Mouse (Mus musculus) ES-Bruce4 (cell line): ENCODE results near the gene Nutf2. TPM values are rescaled to one million over a fixed set of nuclear protein-coding genes. Genes with fewer than 3 reads are reported as not detected.

ENCODE experiments used
- H3K27ac ChIP-seq: 2 replicates; pipeline ENCODE4 v1.5.1; 2012; ENCODE audit warnings: low read length, inconsistent platforms; ENCODE audit not compliant: insufficient read depth
- H3K27me3 ChIP-seq: 2 replicates; pipeline ENCODE4 v1.6.1; 2012; ENCODE audit warnings: mild to moderate bottlenecking, low read length, inconsistent platforms; ENCODE audit not compliant: control insufficient read depth, poor library complexity, insufficient read depth, severe bottlenecking
- H3K36me3 ChIP-seq: 2 replicates; pipeline ENCODE4 v1.6.1; 2012; ENCODE audit warnings: inconsistent platforms, mild to moderate bottlenecking, low read length, moderate library complexity; ENCODE audit not compliant: control insufficient read depth, poor library complexity, insufficient read depth, severe bottlenecking
- H3K4me1 ChIP-seq: one replicate; pipeline ENCODE4 v1.8.1; 2011; ENCODE audit warnings: low read length; ENCODE audit not compliant: control insufficient read depth, insufficient read depth
- H3K4me3 ChIP-seq: 2 replicates; pipeline ENCODE4 v1.5.1; 2011; ENCODE audit warnings: low read depth, mild to moderate bottlenecking, low read length
- H3K9ac ChIP-seq: 2 replicates; pipeline ENCODE4 v1.6.1; 2012; ENCODE audit warnings: low read depth, mild to moderate bottlenecking, inconsistent platforms; ENCODE audit not compliant: poor library complexity, severe bottlenecking
- H3K9me3 ChIP-seq: replicated peaks from 2 replicates; pipeline ENCODE4 v1.6.1; 2012; ENCODE audit warnings: mild to moderate bottlenecking, low read length, inconsistent platforms; ENCODE audit not compliant: control insufficient read depth, poor library complexity, insufficient read depth, severe bottlenecking
- CTCF ChIP-seq: IDR thresholded peaks from one replicate; pipeline ENCODE4 v1.8.1; 2011; ENCODE audit warnings: low read depth, low read length
- EP300 ChIP-seq: IDR thresholded peaks from 2 replicates; pipeline ENCODE4 v1.6.1; 2011; ENCODE audit warnings: low read depth, low read length; ENCODE audit not compliant: insufficient read depth
- POLR2A ChIP-seq: IDR thresholded peaks from one replicate; pipeline ENCODE4 v1.8.1; 2011; ENCODE audit warnings: low read length; ENCODE audit not compliant: insufficient read depth
- polyA plus RNA-seq: library from polyadenylated mRNA; stranded (reverse); fragments of >200 nt; gene quantifications from 2 replicates; pipeline ENCODE4 v1.2.4, GENCODE M21; 2011; ENCODE audit warnings: low read depth; ENCODE audit not compliant: missing spikeins, insufficient read depth, insufficient read length

The Nutf2 gene
- polyA plus RNA-seq, 1 experiment: 29.9 TPM

DNA sequence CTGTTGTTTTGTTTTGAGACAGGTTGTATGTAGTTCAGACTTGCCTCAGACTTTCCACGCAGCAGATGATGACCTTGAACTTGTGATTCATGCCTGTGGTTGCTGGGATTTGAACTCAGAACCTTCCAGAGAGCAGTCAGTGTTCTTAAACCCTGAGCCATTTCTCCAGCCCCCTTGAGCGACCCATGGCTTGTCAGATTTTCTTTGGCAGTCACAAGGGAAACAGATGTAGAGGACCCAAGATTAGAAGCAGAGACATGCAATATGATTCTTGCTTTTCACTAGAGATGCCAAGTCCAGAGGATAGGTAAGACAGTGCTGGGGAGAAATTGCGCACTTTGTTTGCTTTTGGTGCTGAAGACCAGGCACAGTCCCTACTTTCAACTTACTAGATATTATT, 7.2 kb upstream of the Nutf2 start, which contains the start of gene Cenpt:
Gene Cenpt, minus strand, starts transcription at position 101 of the 400 bp plus-strand sequence.
- H3K36me3 ChIP-seq: peaks cover 20% of the 10 kb centered on the region
- H3K4me1 ChIP-seq: no peaks in the 10 kb centered on the region
- H3K9ac ChIP-seq: peak within 1 kb of the TSS; percentile 42
- H3K4me3 ChIP-seq: peak within 1 kb of the TSS; percentile 40
- no peaks in the 10 kb centered on the region for H3K9me3 ChIP-seq
- H3K27ac ChIP-seq: peak within 1 kb of the TSS; percentile 70
- no peaks in the 10 kb centered on the region for H3K27me3 ChIP-seq
- no peak for TF ChIP-seq POLR2A
- no peak for TF ChIP-seq EP300
- TF ChIP-seq CTCF: no peak

DNA sequence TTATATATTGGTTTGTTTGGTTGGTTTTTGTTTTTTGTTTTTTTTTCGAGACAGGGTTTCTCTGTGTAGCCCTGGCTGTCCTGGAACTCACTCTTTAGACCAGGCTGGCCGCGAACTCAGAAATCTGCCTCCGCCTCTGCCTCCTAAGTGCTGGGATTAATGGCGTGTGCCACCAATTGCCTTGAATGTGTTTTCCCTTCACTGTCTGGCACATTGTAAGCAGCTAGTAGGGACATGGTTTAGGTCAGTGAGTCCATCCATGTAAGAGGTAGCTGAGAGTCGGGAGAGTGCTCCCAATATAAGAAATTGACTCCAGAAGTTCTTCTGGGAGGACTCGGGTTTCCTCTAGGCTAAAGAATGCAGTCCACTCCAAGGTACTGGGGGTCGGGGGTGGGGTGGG, 6.1 kb upstream of the Nutf2 start:
- peak overlapping the region; percentile 41; the same call in 1 of the 2 replicates for H3K27ac ChIP-seq
- TF ChIP-seq POLR2A (no peak), CTCF (no peak), EP300 (no peak)
- H3K4me1 ChIP-seq: no peaks in the 10 kb centered on the region

DNA sequence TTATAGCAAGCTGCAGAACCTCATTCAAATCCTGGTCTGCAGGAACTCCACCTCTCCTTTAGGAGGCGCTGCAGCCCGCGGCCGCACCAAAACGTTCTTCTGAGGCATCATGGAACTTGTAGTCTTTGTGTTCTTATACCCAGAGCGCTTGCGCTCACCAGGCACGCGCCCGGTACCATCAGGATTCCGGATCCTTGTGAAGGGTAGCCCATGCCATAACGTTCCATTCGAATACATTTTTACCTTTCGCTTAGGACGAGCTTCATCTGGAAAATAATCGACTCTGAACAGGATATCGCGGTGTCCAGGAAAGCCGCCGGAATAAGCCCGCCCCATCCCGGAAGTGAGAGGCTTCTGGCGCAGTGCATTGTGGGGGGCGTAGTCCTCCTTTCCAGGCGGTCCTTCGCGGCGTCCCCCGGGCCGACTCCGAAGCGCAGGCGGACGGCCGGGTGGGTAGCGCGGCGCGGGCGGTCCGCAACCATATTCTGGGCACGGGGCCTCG, 5.6 kb upstream of the Nutf2 start, which contains the start of gene Thap11:
Gene Thap11, plus strand, starts transcription at position 418 of the 502 bp plus-strand sequence.
- peak within 1 kb of the TSS; percentile 68 for H3K27ac ChIP-seq
- peak within 1 kb of the TSS; percentile 83 for H3K9ac ChIP-seq
- H3K36me3 ChIP-seq: peaks cover 5% of the 10 kb centered on the region
- H3K4me3 ChIP-seq: peak within 1 kb of the TSS; percentile 94
- no peaks in the 10 kb centered on the region for H3K27me3 ChIP-seq
- H3K9me3 ChIP-seq: no peaks in the 10 kb centered on the region
- TF ChIP-seq POLR2A (no peak), EP300 (no peak), CTCF (peak; percentile 76)
- peaks cover 1% of the 10 kb centered on the region for H3K4me1 ChIP-seq

More for the DNA sequence above, 6.1 kb upstream of the Nutf2 start:
- peaks cover 9% of the 10 kb centered on the region for H3K36me3 ChIP-seq
- H3K9me3 ChIP-seq: no peaks in the 10 kb centered on the region
- H3K27me3 ChIP-seq: no peaks in the 10 kb centered on the region
- peak overlapping the region; percentile 83 for H3K9ac ChIP-seq
- H3K4me3 ChIP-seq: peak overlapping the region; percentile 31

DNA sequence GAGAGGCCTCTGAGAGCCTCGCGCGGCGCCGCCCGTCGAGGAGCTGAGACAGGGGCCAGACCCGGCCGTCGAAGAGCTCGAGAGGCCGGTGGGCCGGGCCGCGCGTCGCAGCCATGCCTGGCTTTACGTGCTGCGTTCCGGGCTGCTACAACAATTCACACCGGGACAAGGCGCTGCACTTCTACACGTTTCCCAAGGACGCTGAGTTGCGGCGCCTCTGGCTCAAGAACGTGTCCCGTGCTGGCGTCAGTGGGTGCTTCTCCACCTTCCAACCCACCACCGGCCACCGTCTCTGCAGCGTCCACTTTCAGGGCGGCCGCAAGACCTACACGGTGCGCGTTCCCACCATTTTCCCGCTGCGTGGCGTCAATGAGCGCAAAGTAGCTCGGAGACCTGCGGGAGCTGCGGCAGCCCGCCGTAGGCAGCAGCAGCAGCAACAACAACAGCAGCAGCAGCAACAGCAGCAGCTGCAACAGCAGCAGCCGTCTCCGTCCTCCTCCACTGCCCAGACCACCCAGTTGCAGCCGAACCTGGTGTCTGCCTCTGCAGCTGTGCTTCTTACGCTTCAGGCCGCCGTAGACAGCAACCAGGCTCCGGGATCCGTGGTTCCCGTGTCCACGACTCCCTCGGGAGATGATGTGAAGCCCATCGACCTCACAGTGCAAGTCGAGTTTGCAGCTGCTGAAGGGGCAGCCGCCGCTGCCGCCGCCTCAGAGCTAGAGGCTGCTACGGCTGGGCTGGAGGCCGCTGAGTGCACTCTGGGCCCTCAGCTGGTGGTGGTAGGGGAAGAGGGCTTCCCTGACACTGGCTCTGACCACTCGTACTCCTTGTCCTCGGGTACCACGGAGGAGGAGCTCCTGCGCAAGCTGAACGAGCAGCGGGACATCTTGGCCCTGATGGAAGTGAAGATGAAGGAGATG, 4.9 kb upstream of the Nutf2 start:
- Histone ChIP-seq H3K9me3 (no peaks in the 10 kb centered on the region), H3K4me1 (peaks cover 1% of the 10 kb centered on the region), H3K36me3 (peaks cover 3% of the 10 kb centered on the region; the same call in 1 of the 2 replicates), H3K27ac (no peak overlapping the region), H3K9ac (peak overlapping the region; percentile 83), H3K4me3 (peak overlapping the region; percentile 94), H3K27me3 (no peaks in the 10 kb centered on the region)
- no peak for TF ChIP-seq EP300
- no peak for TF ChIP-seq CTCF
- TF ChIP-seq POLR2A: no peak

DNA sequence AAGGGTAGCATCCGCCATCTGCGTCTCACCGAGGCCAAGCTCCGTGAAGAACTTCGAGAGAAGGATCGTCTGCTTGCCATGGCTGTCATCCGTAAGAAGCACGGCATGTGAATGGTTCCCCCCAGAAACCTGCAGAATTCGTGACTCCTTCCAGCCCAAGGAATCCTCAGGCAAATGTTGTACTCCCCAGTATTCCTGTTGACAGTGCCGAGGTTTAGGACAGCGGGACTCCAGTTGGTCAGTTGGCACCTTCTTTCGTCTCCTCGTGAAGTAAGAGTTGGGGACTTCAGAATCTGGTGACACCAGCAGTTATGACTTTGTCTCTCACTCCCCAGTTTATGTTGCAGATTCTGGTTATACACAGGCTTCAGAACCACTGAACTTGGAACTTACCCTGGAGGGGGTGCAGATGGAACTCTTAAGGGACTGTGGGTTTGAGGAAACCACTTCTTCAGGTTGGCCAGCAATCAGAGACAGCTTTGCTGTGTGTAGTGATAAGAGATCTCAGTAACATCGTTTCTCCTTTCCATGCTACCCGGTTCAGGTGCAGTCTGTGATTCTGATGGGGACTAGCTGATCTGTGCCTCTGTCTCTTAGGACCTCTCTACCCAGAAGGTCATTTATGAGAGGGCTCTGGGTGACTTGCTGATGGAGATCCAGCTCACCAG, 4.1 kb upstream of the Nutf2 start:
- H3K9ac ChIP-seq: peak overlapping the region; percentile 83
- TF ChIP-seq POLR2A (no peak), EP300 (no peak), CTCF (no peak)
- H3K27me3 ChIP-seq: no peaks in the 10 kb centered on the region
- H3K27ac ChIP-seq: no peak overlapping the region
- H3K9me3 ChIP-seq: no peaks in the 10 kb centered on the region
- H3K4me1 ChIP-seq: peaks cover 1% of the 10 kb centered on the region
- H3K4me3 ChIP-seq: peak overlapping the region; percentile 94
- H3K36me3 ChIP-seq: peaks cover 3% of the 10 kb centered on the region; the same call in 1 of the 2 replicates
